Mouse (Mus musculus): Measurements from ENCODE around the gene Ces1c. TPM values are rescaled to one million over a fixed set of nuclear protein-coding genes. Genes with fewer than 3 reads are reported as not detected.

Ces1c gene
- total RNA-seq, 1 experiment = 0.85 TPM

GRCm38 (mm10) chr8:93140696-93141095 is 9.6 kb upstream of the Ces1c start:
- no peak for DNase-seq (ENCODE audit: low read depth, low spot score)

GRCm38 (mm10) chr8:93132196-93132595 is 1.1 kb upstream of the Ces1c start:
- Histone ChIP-seq H3K4me1 (ENCODE audit: control insufficient read depth in 2 of 2, insufficient read depth in 2 of 2, low read length in 2 of 2, poor library complexity in 1 of 2) (no peaks in the 10 kb centered on the region), H3K9ac (ENCODE audit: insufficient read depth, low read depth, low read length, poor library complexity, severe bottlenecking) (no peak overlapping the region), H3K4me3 (ENCODE audit: insufficient read depth in 1 of 2, low read depth in 1 of 2, low read length in 2 of 2, poor library complexity in 1 of 2, severe bottlenecking in 1 of 2) (no peak overlapping the region), H3K27ac (ENCODE audit: insufficient read depth, low read depth, low read length, poor library complexity, severe bottlenecking) (no peak overlapping the region), H3K9me3 (ENCODE audit: control insufficient read depth, insufficient read depth, low read depth, low read length) (no peaks in the 10 kb centered on the region), H3K36me3 (ENCODE audit: control insufficient read depth, insufficient read depth, low read length, poor library complexity, severe bottlenecking) (no peaks in the 10 kb centered on the region)
- in situ Hi-C loops (cut with MboI; ENCODE audit: low sequenced_read_pairs in 2 of 2, unreplicated experiment in 2 of 2) = no loop called here
- DNase-seq (ENCODE audit: low read depth, low spot score) = no peak
- TF ChIP-seq ZC3H11A (IDR thresholded peaks at IDR 0.05; ENCODE audit: borderline replicate concordance, low read depth, low read length) (no peak), CHD2 (IDR thresholded peaks at IDR 0.05; ENCODE audit: low read depth, low read length) (no peak), ZNF384 (IDR thresholded peaks at IDR 0.05; ENCODE audit: low read depth, low read length) (no peak), MAFK (IDR thresholded peaks at IDR 0.05; ENCODE audit: insufficient read depth, low read depth, low read length) (no peak), HCFC1 (IDR thresholded peaks at IDR 0.05; ENCODE audit: borderline replicate concordance, insufficient read depth, low read length) (no peak)

More at GRCm38 (mm10) chr8:93140696-93141095, 9.6 kb upstream of the Ces1c start:
- H3K9ac ChIP-seq (ENCODE audit: insufficient read depth, low read depth, low read length, poor library complexity, severe bottlenecking) = no peak overlapping the region
- in situ Hi-C loops (cut with MboI; ENCODE audit: low sequenced_read_pairs in 2 of 2, unreplicated experiment in 2 of 2) = loop anchor here in 1 of 2 experiments (10.0 kb wide), 1 partner anchor 126 kb away; no protein-coding TSS in a partner anchor
- H3K4me1 ChIP-seq (ENCODE audit: control insufficient read depth in 2 of 2, insufficient read depth in 2 of 2, low read length in 2 of 2, poor library complexity in 1 of 2) = no peaks in the 10 kb centered on the region
- no peaks in the 10 kb centered on the region for H3K9me3 ChIP-seq (ENCODE audit: control insufficient read depth, insufficient read depth, low read depth, low read length)
- no peak for TF ChIP-seq CHD2 (IDR thresholded peaks at IDR 0.05; ENCODE audit: low read depth, low read length)
- TF ChIP-seq ZC3H11A (IDR thresholded peaks at IDR 0.05; ENCODE audit: borderline replicate concordance, low read depth, low read length) = no peak
- no peak for TF ChIP-seq MAFK (IDR thresholded peaks at IDR 0.05; ENCODE audit: insufficient read depth, low read depth, low read length)
- no peak for TF ChIP-seq HCFC1 (IDR thresholded peaks at IDR 0.05; ENCODE audit: borderline replicate concordance, insufficient read depth, low read length)
- TF ChIP-seq ZNF384 (IDR thresholded peaks at IDR 0.05; ENCODE audit: low read depth, low read length) = no peak
- no peaks in the 10 kb centered on the region for H3K36me3 ChIP-seq (ENCODE audit: control insufficient read depth, insufficient read depth, low read length, poor library complexity, severe bottlenecking)
- no peak overlapping the region for H3K27ac ChIP-seq (ENCODE audit: insufficient read depth, low read depth, low read length, poor library complexity, severe bottlenecking)
- H3K4me3 ChIP-seq (ENCODE audit: insufficient read depth in 1 of 2, low read depth in 1 of 2, low read length in 2 of 2, poor library complexity in 1 of 2, severe bottlenecking in 1 of 2) = no peak overlapping the region

- no peaks in the 10 kb centered on the region for H3K36me3 ChIP-seq (ENCODE audit: control insufficient read depth, insufficient read depth, low read length, poor library complexity, severe bottlenecking)
- in situ Hi-C loops (cut with MboI; ENCODE audit: low sequenced_read_pairs in 2 of 2, unreplicated experiment in 2 of 2) = no loop called here
- TF ChIP-seq CHD2 (IDR thresholded peaks at IDR 0.05; ENCODE audit: low read depth, low read length) = no peak
- no peak for TF ChIP-seq HCFC1 (IDR thresholded peaks at IDR 0.05; ENCODE audit: borderline replicate concordance, insufficient read depth, low read length)
- no peak for TF ChIP-seq ZNF384 (IDR thresholded peaks at IDR 0.05; ENCODE audit: low read depth, low read length)
- no peak for TF ChIP-seq ZC3H11A (IDR thresholded peaks at IDR 0.05; ENCODE audit: borderline replicate concordance, low read depth, low read length)
- TF ChIP-seq MAFK (IDR thresholded peaks at IDR 0.05; ENCODE audit: insufficient read depth, low read depth, low read length) = no peak
- H3K4me1 ChIP-seq (ENCODE audit: control insufficient read depth in 2 of 2, insufficient read depth in 2 of 2, low read length in 2 of 2, poor library complexity in 1 of 2) = no peaks in the 10 kb centered on the region
- no peak overlapping the region for H3K27ac ChIP-seq (ENCODE audit: insufficient read depth, low read depth, low read length, poor library complexity, severe bottlenecking)
- DNase-seq (ENCODE audit: low read depth, low spot score) = no peak
- H3K9ac ChIP-seq (ENCODE audit: insufficient read depth, low read depth, low read length, poor library complexity, severe bottlenecking) = no peak overlapping the region
- no peak overlapping the region for H3K4me3 ChIP-seq (ENCODE audit: insufficient read depth in 1 of 2, low read depth in 1 of 2, low read length in 2 of 2, poor library complexity in 1 of 2, severe bottlenecking in 1 of 2)
- no peaks in the 10 kb centered on the region for H3K9me3 ChIP-seq (ENCODE audit: control insufficient read depth, insufficient read depth, low read depth, low read length)
These were observed 4.6 kb downstream of the Ces1c start for GRCm38 (mm10) chr8:93126476-93126875.

- no peak overlapping the region for H3K9ac ChIP-seq (ENCODE audit: insufficient read depth, low read depth, low read length, poor library complexity, severe bottlenecking)
- H3K4me1 ChIP-seq (ENCODE audit: control insufficient read depth in 2 of 2, insufficient read depth in 2 of 2, low read length in 2 of 2, poor library complexity in 1 of 2) = no peaks in the 10 kb centered on the region
- TF ChIP-seq HCFC1 (IDR thresholded peaks at IDR 0.05; ENCODE audit: borderline replicate concordance, insufficient read depth, low read length) = no peak
- no peak for TF ChIP-seq CHD2 (IDR thresholded peaks at IDR 0.05; ENCODE audit: low read depth, low read length)
- no peak for TF ChIP-seq MAFK (IDR thresholded peaks at IDR 0.05; ENCODE audit: insufficient read depth, low read depth, low read length)
- no peak for TF ChIP-seq ZNF384 (IDR thresholded peaks at IDR 0.05; ENCODE audit: low read depth, low read length)
- TF ChIP-seq ZC3H11A (IDR thresholded peaks at IDR 0.05; ENCODE audit: borderline replicate concordance, low read depth, low read length) = no peak
- no peaks in the 10 kb centered on the region for H3K36me3 ChIP-seq (ENCODE audit: control insufficient read depth, insufficient read depth, low read length, poor library complexity, severe bottlenecking)
- DNase-seq (ENCODE audit: low read depth, low spot score) = no peak
- H3K4me3 ChIP-seq (ENCODE audit: insufficient read depth in 1 of 2, low read depth in 1 of 2, low read length in 2 of 2, poor library complexity in 1 of 2, severe bottlenecking in 1 of 2) = no peak overlapping the region
- no peaks in the 10 kb centered on the region for H3K9me3 ChIP-seq (ENCODE audit: control insufficient read depth, insufficient read depth, low read depth, low read length)
- in situ Hi-C loops (cut with MboI; ENCODE audit: low sequenced_read_pairs in 2 of 2, unreplicated experiment in 2 of 2) = no loop called here
- no peak overlapping the region for H3K27ac ChIP-seq (ENCODE audit: insufficient read depth, low read depth, low read length, poor library complexity, severe bottlenecking)
These were observed 9.1 kb downstream of the Ces1c start for GRCm38 (mm10) chr8:93122005-93122404.
